Mouse (Mus musculus) ES-Bruce4 (cell line): ENCODE results near the gene Tmbim1.

Experiments
- CTCF ChIP-seq: IDR thresholded peaks from one replicate; pipeline ENCODE4 v1.8.1; 2011; ENCODE audit warnings: low read depth, low read length
- EP300 ChIP-seq: IDR thresholded peaks from 2 replicates; pipeline ENCODE4 v1.6.1; 2011; ENCODE audit warnings: low read depth, low read length; ENCODE audit not compliant: insufficient read depth
- POLR2A ChIP-seq: IDR thresholded peaks from one replicate; pipeline ENCODE4 v1.8.1; 2011; ENCODE audit warnings: low read length; ENCODE audit not compliant: insufficient read depth

GRCm38 (mm10) chr1:74351185-74351769, 45.9 kb upstream of the Tmbim1 start:
- TF ChIP-seq CTCF (no peak), EP300 (no peak), POLR2A (no peak)
